Mouse (Mus musculus) spleen, adult 2 months (tissue): ENCODE data around the gene Parp6.

Experiments
- CTCF ChIP-seq: fragments of 200-500 bp; IDR thresholded peaks from 2 replicates; pipeline ENCODE4 v1.5.1; 2011; ENCODE audit warnings: mild to moderate bottlenecking, inconsistent platforms; ENCODE audit not compliant: insufficient read depth, insufficient read length, insufficient replicate concordance; ENCODE audit errors: extremely low read depth
- POLR2A ChIP-seq: fragments of 200-500 bp; IDR thresholded peaks from 2 replicates; pipeline ENCODE4 v1.6.1; 2011; ENCODE audit warnings: low read depth, low read length, inconsistent platforms

GRCm38 (mm10) chr9:59680534-59680875, 63.4 kb downstream of the Parp6 start:
- TF ChIP-seq POLR2A (no peak), CTCF (no peak)
